In genomic region chr4:48581993-48582392, GRCm38 (mm10) we compare ENCODE assay signal across 26 mouse cellular contexts. TPM values are rescaled to one million over a fixed set of nuclear protein-coding genes. Genes with fewer than 3 reads are reported as not detected.
DNase-seq lines count a peak whose midpoint lies in the region; ATAC-seq and TF ChIP-seq lines count a peak whose summit lies in the region.
"Had no signal": no experiment of that assay in that cellular context is flagged by ENCODE, and none has a peak within 500 bp of the region (broad histone marks: within the 10 kb centered on the region; RNA-seq: fewer than 3 reads in every experiment).

No protein-coding gene starts in this region.

- no peaks in the 10 kb centered on the region for H3K9me3 ChIP-seq in forebrain, embryonic 14.5 days (replicated peaks; ENCODE audit: control insufficient read depth, low read length)
- H3K9me3 ChIP-seq in forebrain, embryonic 16.5 days (ENCODE audit: control insufficient read depth, low read length) = no peaks in the 10 kb centered on the region
- no peaks in the 10 kb centered on the region for H3K9me3 ChIP-seq in midbrain, embryonic 13.5 days
- no peaks in the 10 kb centered on the region for H3K9me3 ChIP-seq in midbrain, embryonic 14.5 days (ENCODE audit: control insufficient read depth, low read length)
- H3K9me3 ChIP-seq: embryonic facial prominence, embryonic 10.5 days; embryonic facial prominence, embryonic 13.5 days; heart, embryonic 12.5 days; heart, embryonic 15.5 days; hindbrain, embryonic 10.5 days; hindbrain, embryonic 13.5 days had no signal

- DNase-seq in forebrain, embryonic 14.5 days (ENCODE audit: low spot score) = peak; percentile 31
- no peak for DNase-seq in midbrain, embryonic 14.5 days
- DNase-seq in brain, embryonic 14.5 days (ENCODE audit: low read depth) = peak; percentile 57
- no peak for DNase-seq in lung, adult 18-20 months
- DNase-seq: adrenal gland, adult 2 months; adrenal gland, postnatal 14 days; cerebellum, adult 11-12 months; cerebellum, adult 8-10 months; cerebellum, postnatal 10 days; cerebellum, postnatal 36 days; embryo, embryonic 11 days; gastrocnemius, postnatal 25 days; heart, adult 18-20 months; heart, postnatal 10 days; heart, postnatal 36 days had no signal

- H3K9ac ChIP-seq in forebrain, embryonic 14.5 days (ENCODE audit: low read length) = no peak overlapping the region
- no peak overlapping the region for H3K9ac ChIP-seq in forebrain, embryonic 16.5 days (replicated peaks; ENCODE audit: low read depth, low read length)
- no peak overlapping the region for H3K9ac ChIP-seq in midbrain, embryonic 13.5 days (replicated peaks)
- no peak overlapping the region for H3K9ac ChIP-seq in midbrain, embryonic 14.5 days (replicated peaks; ENCODE audit: low read length)
- H3K9ac ChIP-seq: embryonic facial prominence, embryonic 13.5 days; heart, embryonic 12.5 days; heart, embryonic 15.5 days; hindbrain, embryonic 13.5 days had no signal

- WGBS in forebrain, embryonic 14.5 days = 14% methylated on average over 2 of the region's 3 CpGs
- WGBS in forebrain, embryonic 16.5 days = 10% methylated on average over 2 of the region's 3 CpGs
- 56% methylated on average over 2 of the region's 3 CpGs for WGBS in midbrain, embryonic 13.5 days
- 58% methylated on average over 2 of the region's 3 CpGs for WGBS in midbrain, embryonic 14.5 days

- ATAC-seq in forebrain, embryonic 14.5 days = no peak
- ATAC-seq in forebrain, embryonic 16.5 days = no peak
- ATAC-seq in midbrain, embryonic 13.5 days = no peak
- ATAC-seq in midbrain, embryonic 14.5 days (ENCODE audit: low FRiP score, low TSS enrichment) = no peak
- ATAC-seq: CD4-positive, CD25-positive, alpha-beta regulatory T cell, adult 4 months; hindbrain, embryonic 16.5 days had no signal

- H3K27ac ChIP-seq in forebrain, embryonic 14.5 days (ENCODE audit: low read depth, low read length) = no peak overlapping the region
- no peak overlapping the region for H3K27ac ChIP-seq in forebrain, embryonic 16.5 days (ENCODE audit: low read length)
- peak overlapping the region; percentile 69 for H3K27ac ChIP-seq in midbrain, embryonic 13.5 days
- H3K27ac ChIP-seq in midbrain, embryonic 14.5 days (replicated peaks; ENCODE audit: low read depth, low read length) = no peak overlapping the region
- H3K27ac ChIP-seq: embryonic facial prominence, embryonic 10.5 days; embryonic facial prominence, embryonic 13.5 days; heart, embryonic 15.5 days; hindbrain, embryonic 10.5 days had no signal

- no peak for TF ChIP-seq POLR2A in brain, embryonic 14.5 days (IDR thresholded peaks at IDR 0.05; ENCODE audit: borderline replicate concordance, extremely low read depth, insufficient read depth, insufficient read length, poor library complexity, severe bottlenecking)

- TF ChIP-seq CTCF in brain, embryonic 14.5 days (IDR thresholded peaks at IDR 0.05; ENCODE audit: borderline replicate concordance, extremely low read depth, insufficient read depth, insufficient read length) = no peak

- H3K27me3 ChIP-seq in forebrain, embryonic 14.5 days (replicated peaks; ENCODE audit: control insufficient read depth, insufficient read depth, low read length) = no peaks in the 10 kb centered on the region
- no peaks in the 10 kb centered on the region for H3K27me3 ChIP-seq in forebrain, embryonic 16.5 days (replicated peaks; ENCODE audit: control insufficient read depth, insufficient read depth, low read length)
- H3K27me3 ChIP-seq in midbrain, embryonic 13.5 days = no peaks in the 10 kb centered on the region
- no peaks in the 10 kb centered on the region for H3K27me3 ChIP-seq in midbrain, embryonic 14.5 days (ENCODE audit: control insufficient read depth, insufficient read depth, low read length)
- H3K27me3 ChIP-seq: embryonic facial prominence, embryonic 13.5 days; heart, embryonic 12.5 days; heart, embryonic 15.5 days; hindbrain, embryonic 13.5 days had no signal

- no peak overlapping the region for H3K4me3 ChIP-seq in forebrain, embryonic 14.5 days (ENCODE audit: low read depth, low read length)
- H3K4me3 ChIP-seq in forebrain, embryonic 16.5 days (replicated peaks; ENCODE audit: low read length) = no peak overlapping the region
- no peak overlapping the region for H3K4me3 ChIP-seq in midbrain, embryonic 13.5 days (replicated peaks)
- H3K4me3 ChIP-seq in midbrain, embryonic 14.5 days (replicated peaks; ENCODE audit: low read depth, low read length) = no peak overlapping the region
- H3K4me3 ChIP-seq: embryonic facial prominence, embryonic 10.5 days; embryonic facial prominence, embryonic 13.5 days; erythroblast, embryonic 14.5 days; heart, embryonic 12.5 days; heart, embryonic 15.5 days; hindbrain, embryonic 10.5 days; hindbrain, embryonic 13.5 days had no signal

- no peaks in the 10 kb centered on the region for H3K36me3 ChIP-seq in forebrain, embryonic 14.5 days (ENCODE audit: control insufficient read depth, insufficient read depth, low read length)
- no peaks in the 10 kb centered on the region for H3K36me3 ChIP-seq in forebrain, embryonic 16.5 days (ENCODE audit: control insufficient read depth, insufficient read depth)
- no peaks in the 10 kb centered on the region for H3K36me3 ChIP-seq in midbrain, embryonic 13.5 days
- H3K36me3 ChIP-seq in midbrain, embryonic 14.5 days (ENCODE audit: control insufficient read depth, insufficient read depth, low read length) = no peaks in the 10 kb centered on the region
- H3K36me3 ChIP-seq: embryonic facial prominence, embryonic 10.5 days; embryonic facial prominence, embryonic 13.5 days; heart, embryonic 12.5 days; heart, embryonic 15.5 days; hindbrain, embryonic 10.5 days; hindbrain, embryonic 13.5 days had no signal

- no peak overlapping the region for H3K4me2 ChIP-seq in forebrain, embryonic 14.5 days (ENCODE audit: low read length)
- H3K4me2 ChIP-seq in forebrain, embryonic 16.5 days (ENCODE audit: low read length) = no peak overlapping the region
- H3K4me2 ChIP-seq in midbrain, embryonic 13.5 days (replicated peaks) = no peak overlapping the region
- no peak overlapping the region for H3K4me2 ChIP-seq in midbrain, embryonic 14.5 days (ENCODE audit: low read length)
- H3K4me2 ChIP-seq: embryonic facial prominence, embryonic 13.5 days; heart, embryonic 12.5 days; heart, embryonic 15.5 days; hindbrain, embryonic 13.5 days had no signal

- peaks cover 11% of the 10 kb centered on the region; the same call in 1 of the 2 replicates for H3K4me1 ChIP-seq in forebrain, embryonic 14.5 days (ENCODE audit: control insufficient read depth, insufficient read depth, low read length)
- H3K4me1 ChIP-seq in forebrain, embryonic 16.5 days (replicated peaks; ENCODE audit: control insufficient read depth, insufficient read depth, low read length) = peaks cover 20% of the 10 kb centered on the region
- peaks cover 42% of the 10 kb centered on the region for H3K4me1 ChIP-seq in midbrain, embryonic 13.5 days (replicated peaks)
- peaks cover 11% of the 10 kb centered on the region for H3K4me1 ChIP-seq in midbrain, embryonic 14.5 days (ENCODE audit: control insufficient read depth, insufficient read depth, low read length)

RNA-seq across cellular contexts. Expression of gene Tmeff1, which starts 3.0 kb away (rescaled TPM):
- 126 and 168 TPM in 2 replicates for polyA plus RNA-seq in forebrain, embryonic 14.5 days (2014; fragmentation: Nextera tagmentation; extraction: Ambion mirVana)
- polyA plus RNA-seq in forebrain, embryonic 16.5 days (2015; fragmentation: Nextera tagmentation; extraction: Ambion mirVana) = 205 and 213 TPM in 2 replicates
- 196 and 263 TPM in 2 replicates for polyA plus RNA-seq in midbrain, embryonic 13.5 days (2015; fragmentation: Nextera tagmentation; extraction: Ambion mirVana)
- polyA plus RNA-seq in midbrain, embryonic 14.5 days (2014; fragmentation: Nextera tagmentation; extraction: Ambion mirVana) = 321 and 359 TPM in 2 replicates
- polyA plus RNA-seq in brain, embryonic 14.5 days (2012; rRNA removed) = 297 and 335 TPM in 2 replicates

RNA-seq across cellular contexts. Expression of gene Msantd3, which starts 42.3 kb away (rescaled TPM):
- polyA plus RNA-seq in forebrain, embryonic 14.5 days (2014; fragmentation: Nextera tagmentation; extraction: Ambion mirVana) = 46.6 and 47.7 TPM in 2 replicates
- 38.6 and 45.5 TPM in 2 replicates for polyA plus RNA-seq in forebrain, embryonic 16.5 days (2015; fragmentation: Nextera tagmentation; extraction: Ambion mirVana)
- polyA plus RNA-seq in midbrain, embryonic 13.5 days (2015; fragmentation: Nextera tagmentation; extraction: Ambion mirVana) = 45.6 and 50.3 TPM in 2 replicates
- polyA plus RNA-seq in midbrain, embryonic 14.5 days (2014; fragmentation: Nextera tagmentation; extraction: Ambion mirVana) = 36.2 and 38.1 TPM in 2 replicates
- polyA plus RNA-seq in brain, embryonic 14.5 days (2012; rRNA removed) = 54.0 and 55.9 TPM in 2 replicates
- polyA plus RNA-seq: CD4-positive, CD25-positive, alpha-beta regulatory T cell, adult 4 months; erythroblast, embryonic 14.5 days had no signal

Comparison
In these comparisons a context has a peak if more than half of its experiments do, and no peak if none do; other contexts are left out.
1. DNase-seq: peak in forebrain, embryonic 14.5 days (single experiment) and brain, embryonic 14.5 days (single experiment); none in midbrain, embryonic 14.5 days (single experiment) and lung, adult 18-20 months (0 of 2).